Mouse (Mus musculus): ENCODE results near the gene Gm20479. TPM values are rescaled to one million over a fixed set of nuclear protein-coding genes. Genes with fewer than 3 reads are reported as not detected.
A peak's percentile ranks its signal among the peaks of the same experiment; 100 is the strongest.

Gene Gm20479
- polyA plus RNA-seq, 1 experiment from 2014 or later = not detected

- no peak overlapping the region for H3K9ac ChIP-seq (replicated peaks)
- no peak overlapping the region for H3K4me3 ChIP-seq (replicated peaks)
- no peaks in the 10 kb centered on the region for H3K36me3 ChIP-seq
- no peaks in the 10 kb centered on the region for H3K4me1 ChIP-seq (replicated peaks)
- H3K9me3 ChIP-seq = no peaks in the 10 kb centered on the region
- WGBS = 33% methylated on average over 4 of the region's 4 CpGs
- 0 out of 2 replicates have a peak, but pooled peaks have one; percentile 20 for ATAC-seq (ENCODE audit: insufficient number of reproducible peaks, insufficient read depth, low FRiP score, low TSS enrichment, low read depth)
- no peak overlapping the region for H3K27ac ChIP-seq
- no peak overlapping the region for H3K4me2 ChIP-seq
- peaks cover 29% of the 10 kb centered on the region; the same call in 1 of the 2 replicates for H3K27me3 ChIP-seq
Observed at GRCm38 (mm10) chr7:27384731-27385130, 27.5 kb upstream of the Gm20479 start.

DNA sequence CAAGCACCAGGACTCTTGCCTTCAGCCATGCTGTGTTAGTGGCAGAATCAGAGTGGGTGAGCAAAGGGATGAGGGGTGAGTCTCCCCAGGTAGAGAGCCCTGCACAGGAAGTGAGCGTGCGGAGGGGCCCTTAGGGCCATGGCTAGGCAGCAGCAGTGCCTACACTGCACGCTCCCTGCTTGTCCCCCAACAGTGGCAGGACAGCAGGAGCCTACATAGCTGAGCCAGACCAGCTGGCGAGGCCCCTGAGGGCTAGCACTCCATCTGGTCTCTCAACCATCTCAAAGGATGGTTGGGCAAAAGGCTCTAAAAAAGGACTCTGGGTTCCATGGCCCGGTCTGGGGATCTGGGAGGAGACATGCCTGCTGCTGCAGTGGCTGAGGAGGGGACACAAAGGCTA, 26.9 kb upstream of the Gm20479 start:
- Histone ChIP-seq H3K36me3 (no peaks in the 10 kb centered on the region), H3K9me3 (no peaks in the 10 kb centered on the region), H3K9ac (replicated peaks) (no peak overlapping the region), H3K27ac (no peak overlapping the region), H3K4me3 (replicated peaks) (no peak overlapping the region), H3K27me3 (peaks cover 29% of the 10 kb centered on the region; the same call in 1 of the 2 replicates), H3K4me2 (no peak overlapping the region), H3K4me1 (replicated peaks) (no peaks in the 10 kb centered on the region)
- 75% methylated on average over 5 of the region's 5 CpGs for WGBS
- ATAC-seq (ENCODE audit: insufficient number of reproducible peaks, insufficient read depth, low FRiP score, low TSS enrichment, low read depth) = no peak

DNA sequence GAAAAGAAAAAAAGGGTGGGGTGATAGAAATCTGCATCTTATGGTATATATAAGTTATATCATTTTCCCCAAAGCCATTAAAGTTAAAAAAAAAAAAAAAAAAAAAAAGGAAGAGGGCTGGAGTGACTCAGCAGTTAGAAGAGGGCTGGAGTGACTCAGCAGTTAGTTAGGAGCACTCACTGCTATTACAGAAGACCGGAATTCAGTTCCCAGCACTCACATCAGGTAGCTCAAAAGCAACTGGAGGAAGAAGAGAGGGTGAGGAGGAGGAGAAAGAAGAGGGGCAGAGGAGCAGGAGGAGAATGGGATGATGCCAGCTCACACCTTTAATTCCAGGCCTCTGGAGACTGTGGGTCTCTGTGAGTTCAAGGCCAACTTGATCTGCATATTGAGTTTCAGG, 26.0 kb upstream of the Gm20479 start:
- no peak for ATAC-seq (ENCODE audit: insufficient number of reproducible peaks, insufficient read depth, low FRiP score, low TSS enrichment, low read depth)
- peaks cover 36% of the 10 kb centered on the region for H3K27me3 ChIP-seq
- H3K9me3 ChIP-seq = no peaks in the 10 kb centered on the region
- 91% methylated on average over 1 of the region's 1 CpGs for WGBS
- no peaks in the 10 kb centered on the region for H3K4me1 ChIP-seq (replicated peaks)
- H3K4me3 ChIP-seq (replicated peaks) = no peak overlapping the region
- H3K36me3 ChIP-seq = no peaks in the 10 kb centered on the region
- no peak overlapping the region for H3K9ac ChIP-seq (replicated peaks)
- H3K27ac ChIP-seq = no peak overlapping the region
- no peak overlapping the region for H3K4me2 ChIP-seq

DNA sequence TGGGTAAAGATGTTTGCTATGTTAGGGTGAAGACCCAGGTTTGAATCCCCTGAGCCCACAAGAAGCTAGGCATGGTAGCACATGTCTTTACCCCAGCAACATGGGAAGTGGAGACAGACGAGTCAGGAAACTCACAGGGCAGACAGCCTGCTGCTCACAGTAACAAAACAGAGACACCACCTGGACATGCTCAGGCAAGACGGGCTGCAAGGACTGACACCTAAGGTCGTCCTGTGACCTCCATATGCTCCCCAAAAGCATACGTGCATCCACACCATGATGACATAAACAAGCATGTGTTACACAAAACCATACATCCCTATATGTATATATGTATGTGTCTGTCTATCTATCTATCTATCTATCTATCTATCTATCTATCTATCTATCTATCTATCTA, 24.3 kb upstream of the Gm20479 start:
- Histone ChIP-seq H3K4me1 (replicated peaks) (no peaks in the 10 kb centered on the region), H3K9ac (replicated peaks) (no peak overlapping the region), H3K36me3 (no peaks in the 10 kb centered on the region), H3K4me2 (no peak overlapping the region), H3K27me3 (peaks cover 42% of the 10 kb centered on the region), H3K9me3 (no peaks in the 10 kb centered on the region; the same call in 1 of the 2 replicates), H3K4me3 (replicated peaks) (no peak overlapping the region), H3K27ac (no peak overlapping the region)
- WGBS = 55% methylated on average over 4 of the region's 4 CpGs
- ATAC-seq (ENCODE audit: insufficient number of reproducible peaks, insufficient read depth, low FRiP score, low TSS enrichment, low read depth) = no peak

- Histone ChIP-seq H3K9ac (replicated peaks) (no peak overlapping the region), H3K36me3 (no peaks in the 10 kb centered on the region), H3K27ac (no peak overlapping the region), H3K9me3 (no peaks in the 10 kb centered on the region; the same call in 1 of the 2 replicates), H3K4me3 (replicated peaks) (no peak overlapping the region), H3K4me1 (replicated peaks) (no peaks in the 10 kb centered on the region), H3K4me2 (no peak overlapping the region), H3K27me3 (peaks cover 47% of the 10 kb centered on the region)
- WGBS = 43% methylated on average over 1 of the region's 1 CpGs
- no peak for ATAC-seq (ENCODE audit: insufficient number of reproducible peaks, insufficient read depth, low FRiP score, low TSS enrichment, low read depth)
Observed at GRCm38 (mm10) chr7:27381009-27381408, 23.8 kb upstream of the Gm20479 start.

DNA sequence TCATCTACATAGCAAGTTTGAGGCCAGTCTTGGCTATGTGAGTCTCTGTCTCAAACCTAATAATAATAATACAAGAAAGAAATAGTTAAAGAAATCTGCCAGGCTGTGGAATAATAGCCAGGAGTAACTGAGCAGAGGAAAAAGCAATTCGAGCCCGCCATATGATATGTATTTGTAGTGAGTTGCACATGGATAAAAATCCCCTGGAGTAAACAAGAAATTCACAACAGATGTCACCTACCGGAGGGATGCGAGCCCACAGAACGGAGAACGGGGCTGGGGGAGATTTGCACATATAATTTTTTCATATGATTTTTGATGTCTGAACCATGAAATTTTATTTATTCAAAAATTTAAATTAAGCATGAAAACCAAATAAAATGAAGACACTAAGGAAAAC, 22.6 kb upstream of the Gm20479 start:
- H3K4me2 ChIP-seq = no peak overlapping the region
- no peak overlapping the region for H3K27ac ChIP-seq
- no peak overlapping the region for H3K4me3 ChIP-seq (replicated peaks)
- no peak overlapping the region for H3K9ac ChIP-seq (replicated peaks)
- no peak for ATAC-seq (ENCODE audit: insufficient number of reproducible peaks, insufficient read depth, low FRiP score, low TSS enrichment, low read depth)
- H3K9me3 ChIP-seq = no peaks in the 10 kb centered on the region; the same call in 1 of the 2 replicates
- H3K36me3 ChIP-seq = no peaks in the 10 kb centered on the region
- H3K27me3 ChIP-seq = peaks cover 54% of the 10 kb centered on the region
- WGBS = 45% methylated on average over 6 of the region's 6 CpGs
- 0 out of 2 replicates have a peak, but pooled peaks cover 4% of the 10 kb centered on the region for H3K4me1 ChIP-seq (replicated peaks)

GRCm38 (mm10) chr7:27378431-27378830, 21.2 kb upstream of the Gm20479 start:
- H3K9ac ChIP-seq (replicated peaks) = no peak overlapping the region
- no peak overlapping the region for H3K27ac ChIP-seq
- WGBS = 21% methylated on average over 4 of the region's 4 CpGs
- H3K4me1 ChIP-seq (replicated peaks) = 0 out of 2 replicates have a peak, but pooled peaks cover 4% of the 10 kb centered on the region
- no peak overlapping the region for H3K4me3 ChIP-seq (replicated peaks)
- peaks cover 67% of the 10 kb centered on the region for H3K27me3 ChIP-seq
- H3K36me3 ChIP-seq = no peaks in the 10 kb centered on the region
- ATAC-seq (ENCODE audit: insufficient number of reproducible peaks, insufficient read depth, low FRiP score, low TSS enrichment, low read depth) = no peak
- no peak overlapping the region for H3K4me2 ChIP-seq
- H3K9me3 ChIP-seq = no peaks in the 10 kb centered on the region; the same call in 1 of the 2 replicates

- no peak for ATAC-seq (ENCODE audit: insufficient number of reproducible peaks, insufficient read depth, low FRiP score, low TSS enrichment, low read depth)
- peaks cover 6% of the 10 kb centered on the region; the same call in 1 of the 2 replicates for H3K9me3 ChIP-seq
- 0 out of 2 replicates have a peak, but pooled peaks cover 8% of the 10 kb centered on the region for H3K4me1 ChIP-seq (replicated peaks)
- no peak overlapping the region; the same call in 1 of the 2 replicates for H3K9ac ChIP-seq (replicated peaks)
- no peaks in the 10 kb centered on the region for H3K36me3 ChIP-seq
- H3K4me3 ChIP-seq (replicated peaks) = peak overlapping the region; percentile 20; the same call in 1 of the 2 replicates
- H3K27me3 ChIP-seq = peaks cover 88% of the 10 kb centered on the region
- WGBS = 2% methylated on average over 22 of the region's 22 CpGs
- H3K4me2 ChIP-seq = peak overlapping the region; percentile 34
- no peak overlapping the region for H3K27ac ChIP-seq
Observed at GRCm38 (mm10) chr7:27375274-27375673, 18.1 kb upstream of the Gm20479 start.

GRCm38 (mm10) chr7:27371715-27372462, 14.7 kb upstream of the Gm20479 start:
- WGBS = 4% methylated on average over 44 of the region's 44 CpGs
- Histone ChIP-seq H3K4me3 (replicated peaks) (peak overlapping the region; percentile 26), H3K9ac (replicated peaks) (peak overlapping the region; percentile 34; the same call in 1 of the 2 replicates), H3K36me3 (no peaks in the 10 kb centered on the region), H3K27me3 (peaks cover 98% of the 10 kb centered on the region), H3K4me1 (replicated peaks) (peaks cover 16% of the 10 kb centered on the region), H3K4me2 (peak overlapping the region; percentile 42), H3K9me3 (peaks cover 13% of the 10 kb centered on the region), H3K27ac (0 out of 2 replicates have a peak overlapping the region, but pooled peaks have one; percentile 17)
- no peak for ATAC-seq (ENCODE audit: insufficient number of reproducible peaks, insufficient read depth, low FRiP score, low TSS enrichment, low read depth)

DNA sequence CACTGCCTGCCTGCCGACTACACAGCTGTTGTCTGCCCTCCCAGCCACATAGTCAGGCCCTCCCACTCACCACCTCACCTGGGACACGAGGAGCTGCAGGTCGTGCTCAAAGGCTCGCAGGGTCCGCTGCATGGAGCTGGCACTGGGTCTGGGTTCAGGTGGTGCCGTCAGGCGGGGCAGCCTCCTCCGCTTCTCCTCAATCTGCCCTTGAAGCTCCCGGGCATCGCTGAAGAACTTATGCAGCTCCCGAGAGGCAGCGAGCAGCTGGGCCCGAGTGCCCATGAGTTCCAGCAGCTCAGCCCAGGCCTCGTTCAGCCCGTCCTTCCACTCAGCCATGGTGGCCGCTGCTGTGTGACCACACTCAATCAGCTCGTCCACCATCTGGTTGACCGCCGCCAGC, 11.9 kb upstream of the Gm20479 start:
- H3K4me2 ChIP-seq = no peak overlapping the region
- peaks cover 15% of the 10 kb centered on the region for H3K4me1 ChIP-seq (replicated peaks)
- WGBS = 82% methylated on average over 19 of the region's 19 CpGs
- no peak overlapping the region for H3K4me3 ChIP-seq (replicated peaks)
- H3K9me3 ChIP-seq = peaks cover 13% of the 10 kb centered on the region
- peaks cover 100% of the 10 kb centered on the region for H3K27me3 ChIP-seq
- ATAC-seq (ENCODE audit: insufficient number of reproducible peaks, insufficient read depth, low FRiP score, low TSS enrichment, low read depth) = no peak
- H3K27ac ChIP-seq = no peak overlapping the region
- H3K9ac ChIP-seq (replicated peaks) = no peak overlapping the region
- H3K36me3 ChIP-seq = no peaks in the 10 kb centered on the region

- Histone ChIP-seq H3K4me2 (peak overlapping the region; percentile 52), H3K9ac (replicated peaks) (no peak overlapping the region), H3K4me3 (replicated peaks) (peak overlapping the region; percentile 31), H3K9me3 (peaks cover 9% of the 10 kb centered on the region), H3K27me3 (peaks cover 100% of the 10 kb centered on the region), H3K27ac (no peak overlapping the region), H3K36me3 (no peaks in the 10 kb centered on the region), H3K4me1 (replicated peaks) (peaks cover 17% of the 10 kb centered on the region)
- WGBS = 13% methylated on average over 11 of the region's 11 CpGs
- no peak for ATAC-seq (ENCODE audit: insufficient number of reproducible peaks, insufficient read depth, low FRiP score, low TSS enrichment, low read depth)
Observed at GRCm38 (mm10) chr7:27367976-27368375, 10.8 kb upstream of the Gm20479 start.

Measured in limb, embryonic 12.5 days (tissue).